Comparison of ENCODE assay signal across 8 mouse cellular contexts in genomic region chr10:77070072-77070471, GRCm38 (mm10). TPM values are rescaled to one million over a fixed set of nuclear protein-coding genes. Genes with fewer than 3 reads are reported as not detected.
DNase-seq lines count a peak whose midpoint lies in the region.

No protein-coding gene starts in this region.

- DNase-seq in heart, postnatal 10 days, result peak; percentile 48 to 64
- no peak for DNase-seq in heart, adult 11 months
- peak; percentile 86 for DNase-seq in NIH3T3 (ENCODE audit: low read depth)
- peak; percentile 68 for DNase-seq in cerebellum, adult 9-11 months
- peak; percentile 60 for DNase-seq in gastrocnemius, postnatal 10 days
- DNase-seq in layer of hippocampus, postnatal 10 days (ENCODE audit: low spot score in 2 of 2), result peak; percentile 49 to 69
- DNase-seq in lung, postnatal 25 days (ENCODE audit: low spot score), result peak; percentile 58
- DNase-seq in spleen, postnatal 10 days (ENCODE audit: low spot score in 2 of 2), result peak; percentile 51 to 78

- intact Hi-C loops in heart, postnatal 10 days (cut with DNase I), result loop anchor here (1.0 kb wide), 1 partner anchor 235 kb away; no protein-coding TSS in a partner anchor

RNA-seq across cellular contexts. Expression of gene Slc19a1, which starts 38.0 kb away (rescaled TPM):
- 1 to 10 TPM; 4.7 to 7.5 TPM for total RNA-seq in heart, postnatal 10 days (2021)
- 1 to 10 TPM; 6.5 to 7.0 TPM for total RNA-seq in gastrocnemius, postnatal 10 days (2021)
- total RNA-seq in layer of hippocampus, postnatal 10 days (2021), result 10 to 100 TPM; 26.5 to 26.7 TPM
